Mouse (Mus musculus) heart, embryonic 14.5 days (tissue): ENCODE data around the gene Arhgap23. TPM values are rescaled to one million over a fixed set of nuclear protein-coding genes. Genes with fewer than 3 reads are reported as not detected.
A peak's percentile ranks its signal among the peaks of the same experiment; 100 is the strongest.

Experiments used
- ATAC-seq: fragments of 200-750 bp; cut with Nextera tagmentation; 2 replicates; pipeline ENCODE4 v1.8.0; 2017; ENCODE audit warnings: low read depth, moderate TSS enrichment; ENCODE audit not compliant: insufficient number of reproducible peaks, insufficient read depth, low FRiP score
- H3K27ac ChIP-seq, 2 experiments: fragments of 200-500 bp in 1 of 2; fragments of 300-500 bp in 1 of 2; sonication (generic) in 1 of 2; replicated peaks in 1 of 2; 2 replicates each; pipeline ENCODE4 v1.5.1; 2012 to 2014; ENCODE audit warnings: low read depth in 2 of 2, low read length in 2 of 2, control low read depth in 1 of 2, mild to moderate bottlenecking in 1 of 2, mixed read lengths in 1 of 2; ENCODE audit not compliant: control insufficient read depth in 1 of 2, insufficient read depth in 1 of 2
- H3K27me3 ChIP-seq: fragments of 300-500 bp; sonication (generic); 2 replicates; pipeline ENCODE4 v1.6.1; 2014; ENCODE audit warnings: mild to moderate bottlenecking, low read length, control low read depth; ENCODE audit not compliant: control insufficient read depth, insufficient read depth
- H3K36me3 ChIP-seq: fragments of 300-500 bp; sonication (generic); 2 replicates; pipeline ENCODE4 v1.6.1; 2014; ENCODE audit warnings: mild to moderate bottlenecking, control low read depth, low read length, mixed read lengths; ENCODE audit not compliant: control insufficient read depth, insufficient read depth
- H3K4me1 ChIP-seq, 2 experiments: fragments of 200-500 bp in 1 of 2; fragments of 300-500 bp in 1 of 2; sonication (generic) in 1 of 2; 2 replicates each; pipeline ENCODE4 v1.6.1; 2012 to 2014; ENCODE audit warnings: low read length in 2 of 2, control low read depth in 1 of 2, mixed read lengths in 1 of 2; ENCODE audit not compliant: control insufficient read depth in 2 of 2, insufficient read depth in 2 of 2
- H3K4me2 ChIP-seq: fragments of 300-500 bp; sonication (generic); 2 replicates; pipeline ENCODE4 v1.6.1; 2014; ENCODE audit warnings: mild to moderate bottlenecking, low read length
- H3K4me3 ChIP-seq, 2 experiments: fragments of 200-500 bp in 1 of 2; fragments of 300-500 bp in 1 of 2; sonication (generic) in 1 of 2; 2 replicates each; pipeline ENCODE4 v1.5.1; 2012 to 2014; ENCODE audit warnings: low read length in 2 of 2, mild to moderate bottlenecking in 2 of 2, control low read depth in 1 of 2, low read depth in 1 of 2, moderate library complexity in 1 of 2; ENCODE audit not compliant: control insufficient read depth in 1 of 2, insufficient read depth in 1 of 2
- H3K9ac ChIP-seq: fragments of 300-500 bp; sonication (generic); 2 replicates; pipeline ENCODE4 v1.6.1; 2014; ENCODE audit warnings: mild to moderate bottlenecking, low read length
- H3K9me3 ChIP-seq: fragments of 300-500 bp; sonication (generic); 2 replicates; pipeline ENCODE4 v1.6.1; 2016; ENCODE audit warnings: low read length, control low read depth; ENCODE audit not compliant: control insufficient read depth
- WGBS: fragments of 180-500 bp; shearing (Covaris S2); extraction: QIAGEN DNeasy Blood & Tissue Kit; methylation state at CpG from one replicate; pipeline ENCODE4 v1.1.7; 2014; 5-methylcytosine and 5-hydroxymethylcytosine counted together
- polyA plus RNA-seq: library from polyadenylated mRNA; unstranded; fragments of >200 nt; fragmentation: Nextera tagmentation; extraction: Ambion mirVana; gene quantifications from 2 replicates; pipeline ENCODE4 v1.2.1, GENCODE M21; 2014

Arhgap23 gene
- polyA plus RNA-seq, 1 experiment from 2014 or later, result 8.4 TPM

GRCm38 (mm10) chr11:97499865-97500719 lies 84.8 kb downstream of the Arhgap23 start, which contains the start of gene 4933428G20Rik:
TSS of gene 4933428G20Rik (minus strand) at chr11:97500340.
- H3K36me3 ChIP-seq, result peaks cover 60% of the 10 kb centered on the region
- peak within 1 kb of the TSS in 1 of 2 experiments; percentile 23; a peak in 2 of 4 replicates for H3K4me3 ChIP-seq
- peak within 1 kb of the TSS; percentile 49 for H3K4me2 ChIP-seq
- peaks cover 0 to 11% of the 10 kb centered on the region in 2 experiments; a peak in 2 of 4 replicates for H3K4me1 ChIP-seq
- H3K27ac ChIP-seq, result no peak within 1 kb of the TSS
- peak within 1 kb of the TSS; percentile 34 for H3K9ac ChIP-seq
- WGBS, result 35% methylated on average over 85 of the region's 88 CpGs
- H3K27me3 ChIP-seq, result peaks cover 10% of the 10 kb centered on the region
- H3K9me3 ChIP-seq, result no peaks in the 10 kb centered on the region
- peak; percentile 19; the same call in 1 of the 2 replicates for ATAC-seq

GRCm38 (mm10) chr11:97500720-97501448 lies 85.6 kb downstream of the Arhgap23 start:
- peak overlapping the region; percentile 34; the same call in 1 of the 2 replicates for H3K9ac ChIP-seq
- H3K36me3 ChIP-seq, result peaks cover 52% of the 10 kb centered on the region
- H3K27me3 ChIP-seq, result peaks cover 10% of the 10 kb centered on the region

GRCm38 (mm10) chr11:97502383-97502782 lies 87.0 kb downstream of the Arhgap23 start:
- 53% methylated on average over 9 of the region's 9 CpGs for WGBS
- Histone ChIP-seq H3K36me3 (peaks cover 40% of the 10 kb centered on the region), H3K27me3 (peaks cover 10% of the 10 kb centered on the region)

More at GRCm38 (mm10) chr11:97500720-97501448, 85.6 kb downstream of the Arhgap23 start:
- Histone ChIP-seq H3K9me3 (no peaks in the 10 kb centered on the region), H3K4me3 (peak overlapping the region in 1 of 2 experiments; percentile 23; a peak in 2 of 4 replicates), H3K27ac (no peak overlapping the region), H3K4me2 (peak overlapping the region; percentile 49), H3K4me1 (peaks cover 0 to 11% of the 10 kb centered on the region in 2 experiments; a peak in 2 of 4 replicates)
- peak; percentile 9; the same call in 1 of the 2 replicates for ATAC-seq
- 42% methylated on average over 51 of the region's 51 CpGs for WGBS

GRCm38 (mm10) chr11:97502846-97503245 lies 87.5 kb downstream of the Arhgap23 start:
- Histone ChIP-seq H3K4me3 (no peak overlapping the region), H3K9me3 (no peaks in the 10 kb centered on the region), H3K27ac (no peak overlapping the region), H3K27me3 (peaks cover 10% of the 10 kb centered on the region), H3K9ac (no peak overlapping the region), H3K4me1 (peaks cover 0 to 11% of the 10 kb centered on the region in 2 experiments; a peak in 2 of 4 replicates), H3K4me2 (no peak overlapping the region), H3K36me3 (peaks cover 35% of the 10 kb centered on the region)
- WGBS, result 84% methylated on average over 4 of the region's 4 CpGs
- ATAC-seq, result no peak

More at GRCm38 (mm10) chr11:97502383-97502782, 87.0 kb downstream of the Arhgap23 start:
- Histone ChIP-seq H3K4me2 (no peak overlapping the region), H3K4me1 (peaks cover 0 to 11% of the 10 kb centered on the region in 2 experiments; a peak in 2 of 4 replicates), H3K27ac (no peak overlapping the region), H3K9me3 (no peaks in the 10 kb centered on the region), H3K4me3 (no peak overlapping the region), H3K9ac (no peak overlapping the region)
- no peak for ATAC-seq

- no peak overlapping the region for H3K27ac ChIP-seq
- no peak overlapping the region for H3K4me3 ChIP-seq
- no peaks in the 10 kb centered on the region for H3K27me3 ChIP-seq
- H3K9me3 ChIP-seq, result no peaks in the 10 kb centered on the region
- no peak overlapping the region for H3K9ac ChIP-seq
- 40% methylated on average over 4 of the region's 4 CpGs for WGBS
- no peak for ATAC-seq
- no peak overlapping the region for H3K4me2 ChIP-seq
- H3K4me1 ChIP-seq, result peaks cover 0 to 3% of the 10 kb centered on the region in 2 experiments; a peak in 1 of 4 replicates
- H3K36me3 ChIP-seq, result peaks cover 12% of the 10 kb centered on the region
Observed at GRCm38 (mm10) chr11:97505784-97506183, 90.5 kb downstream of the Arhgap23 start.

- Histone ChIP-seq H3K4me2 (no peak overlapping the region), H3K36me3 (peaks cover 6% of the 10 kb centered on the region; the same call in 1 of the 2 replicates), H3K9ac (no peak overlapping the region), H3K4me3 (no peak overlapping the region), H3K27me3 (no peaks in the 10 kb centered on the region), H3K4me1 (peaks cover 0 to 3% of the 10 kb centered on the region in 2 experiments; a peak in 3 of 4 replicates), H3K9me3 (no peaks in the 10 kb centered on the region), H3K27ac (no peak overlapping the region)
- 43% methylated on average over 8 of the region's 8 CpGs for WGBS
- ATAC-seq, result no peak
Observed at GRCm38 (mm10) chr11:97506331-97506730, 91.0 kb downstream of the Arhgap23 start.

GRCm38 (mm10) chr11:97508198-97508597 lies 92.9 kb downstream of the Arhgap23 start:
- ATAC-seq, result no peak
- Histone ChIP-seq H3K4me1 (peaks cover 0 to 3% of the 10 kb centered on the region in 2 experiments; a peak in 3 of 4 replicates), H3K36me3 (no peaks in the 10 kb centered on the region), H3K27ac (no peak overlapping the region), H3K4me2 (no peak overlapping the region), H3K27me3 (no peaks in the 10 kb centered on the region), H3K9ac (no peak overlapping the region), H3K9me3 (no peaks in the 10 kb centered on the region), H3K4me3 (no peak overlapping the region)
- WGBS, result 53% methylated on average over 3 of the region's 3 CpGs
